Mouse (Mus musculus): Measurements from ENCODE around the gene Nbr1. TPM values are rescaled to one million over a fixed set of nuclear protein-coding genes. Genes with fewer than 3 reads are reported as not detected.

The Nbr1 gene
- 63.6 and 70.6 TPM in 2 replicates for polyA plus RNA-seq (2014; fragmentation: Nextera tagmentation; extraction: Ambion mirVana)

DNA sequence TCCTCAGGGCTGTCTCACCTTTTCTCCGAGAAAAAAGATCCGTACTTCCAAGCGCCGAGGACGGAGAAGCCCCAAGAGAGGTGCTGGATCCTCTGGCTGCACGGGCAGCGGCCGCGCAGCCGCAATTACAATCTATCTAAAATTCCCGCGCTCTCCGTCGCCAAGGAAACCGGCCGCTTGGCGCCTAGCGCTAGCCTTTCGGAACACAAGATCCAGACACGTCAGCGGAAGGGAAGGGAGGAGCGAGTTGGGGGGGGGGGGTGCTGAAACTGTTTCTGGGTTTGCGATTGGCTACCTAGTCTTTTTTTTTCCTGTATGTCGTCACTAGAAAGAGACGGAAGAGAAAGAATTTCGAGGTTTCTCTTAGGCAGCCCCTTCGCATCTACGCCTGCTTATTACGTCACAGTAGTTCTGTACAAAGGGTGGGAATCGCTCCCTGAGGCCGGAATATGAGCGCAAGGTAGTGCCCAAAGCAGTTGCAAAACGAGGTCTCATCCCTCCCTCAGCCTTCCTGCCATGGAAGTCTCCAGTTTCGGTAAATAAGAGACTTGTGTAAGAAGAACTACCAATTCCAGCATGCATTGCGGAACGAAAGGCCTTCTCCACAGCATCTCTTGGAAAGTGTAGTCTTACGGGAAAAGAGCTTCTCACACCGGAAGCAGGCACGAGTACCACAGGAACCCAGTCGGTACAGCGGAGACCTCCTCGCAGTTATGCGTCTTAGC lies at the start of gene Nbr1, which contains the start of gene Brca1:
Gene Nbr1 (plus strand): TSS at position 399 of the 725 bp plus-strand sequence.
Gene Brca1 (minus strand): TSS at position 205 of the 725 bp plus-strand sequence.
- ATAC-seq (ENCODE audit: low read depth): peak; percentile 80
- peaks cover 9% of the 10 kb centered on the region; the same call in 1 of the 2 replicates for H3K4me1 ChIP-seq (ENCODE audit: control insufficient read depth, insufficient read depth, low read length)
- DNase-seq (ENCODE audit: low spot score): peak; percentile 99
- H3K4me3 ChIP-seq (ENCODE audit: low read depth, low read length): peak within 1 kb of the TSS; percentile 78
- H3K9ac ChIP-seq (ENCODE audit: low read depth, low read length): peak within 1 kb of the TSS; percentile 87
- H3K27ac ChIP-seq (replicated peaks; ENCODE audit: low read depth, low read length): peak within 1 kb of the TSS; percentile 88
- peak within 1 kb of the TSS; percentile 74 for H3K4me2 ChIP-seq (ENCODE audit: low read depth, low read length)
- no peaks in the 10 kb centered on the region for H3K9me3 ChIP-seq (ENCODE audit: control insufficient read depth, low read length)
- H3K27me3 ChIP-seq (replicated peaks; ENCODE audit: control insufficient read depth, insufficient read depth, low read length): no peaks in the 10 kb centered on the region
- WGBS: under 1% methylated on average over 43 of the region's 43 CpGs
- H3K36me3 ChIP-seq (ENCODE audit: control insufficient read depth, insufficient read depth, low read length): peaks cover 23% of the 10 kb centered on the region; the same call in 1 of the 2 replicates

DNA sequence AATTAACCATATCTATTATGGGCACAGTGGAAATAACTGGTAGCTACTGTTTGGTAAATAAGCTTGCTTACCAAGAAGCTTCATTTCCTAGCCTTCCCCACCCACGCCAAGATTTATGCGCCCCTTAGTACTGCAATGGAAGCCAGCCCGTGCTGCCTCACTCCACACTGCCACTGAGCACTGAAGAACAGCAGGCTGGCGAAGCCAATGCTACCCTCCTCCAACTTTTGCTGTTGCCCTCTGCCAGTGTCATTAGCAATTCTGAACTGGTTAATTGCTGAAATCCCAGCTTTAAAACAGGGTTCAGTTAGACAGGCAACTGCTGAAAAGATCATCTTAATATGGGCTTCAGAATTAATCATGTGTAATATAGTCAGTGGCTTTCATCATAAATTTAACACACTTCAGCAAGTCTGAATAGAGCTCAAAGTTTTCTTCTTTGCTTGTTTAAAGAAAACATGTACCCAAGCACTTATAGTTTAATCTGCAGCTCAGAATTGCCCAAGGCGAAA lies 45.6 kb upstream of the Nbr1 start:
- no peak overlapping the region for H3K4me3 ChIP-seq (ENCODE audit: low read depth, low read length)
- H3K4me2 ChIP-seq (ENCODE audit: low read depth, low read length): no peak overlapping the region
- 91% methylated on average over 5 of the region's 5 CpGs for WGBS
- no peaks in the 10 kb centered on the region for H3K9me3 ChIP-seq (ENCODE audit: control insufficient read depth, low read length)
- DNase-seq (ENCODE audit: low spot score): no peak
- H3K27ac ChIP-seq (replicated peaks; ENCODE audit: low read depth, low read length): no peak overlapping the region
- H3K4me1 ChIP-seq (ENCODE audit: control insufficient read depth, insufficient read depth, low read length): no peaks in the 10 kb centered on the region
- H3K27me3 ChIP-seq (replicated peaks; ENCODE audit: control insufficient read depth, insufficient read depth, low read length): no peaks in the 10 kb centered on the region
- peaks cover 41% of the 10 kb centered on the region for H3K36me3 ChIP-seq (ENCODE audit: control insufficient read depth, insufficient read depth, low read length)
- no peak for ATAC-seq (ENCODE audit: low read depth)
- no peak overlapping the region for H3K9ac ChIP-seq (ENCODE audit: low read depth, low read length)

DNA sequence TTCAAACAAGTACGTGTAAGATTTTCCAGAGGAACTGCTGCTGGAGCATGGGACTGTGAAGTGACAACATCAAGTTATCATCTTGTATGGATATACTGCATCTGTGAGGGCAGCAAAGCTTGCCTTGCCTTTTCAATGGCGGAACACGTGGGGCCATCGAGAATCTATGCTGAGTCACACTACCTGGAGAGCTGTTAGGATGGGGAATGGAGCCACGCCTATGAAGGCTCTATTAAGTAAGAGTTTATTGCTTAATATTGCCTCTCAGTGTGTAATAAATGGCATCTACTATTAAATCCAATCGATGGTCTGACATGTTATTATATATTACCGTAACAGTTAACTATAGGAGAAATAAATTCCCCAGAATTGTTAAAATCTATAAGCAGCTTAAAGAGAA lies 44.9 kb upstream of the Nbr1 start:
- WGBS: 94% methylated on average over 7 of the region's 7 CpGs
- H3K9me3 ChIP-seq (ENCODE audit: control insufficient read depth, low read length): no peaks in the 10 kb centered on the region
- no peak overlapping the region for H3K4me2 ChIP-seq (ENCODE audit: low read depth, low read length)
- no peak for DNase-seq (ENCODE audit: low spot score)
- no peaks in the 10 kb centered on the region for H3K27me3 ChIP-seq (replicated peaks; ENCODE audit: control insufficient read depth, insufficient read depth, low read length)
- no peak overlapping the region for H3K4me3 ChIP-seq (ENCODE audit: low read depth, low read length)
- peaks cover 39% of the 10 kb centered on the region for H3K36me3 ChIP-seq (ENCODE audit: control insufficient read depth, insufficient read depth, low read length)
- no peaks in the 10 kb centered on the region for H3K4me1 ChIP-seq (ENCODE audit: control insufficient read depth, insufficient read depth, low read length)
- H3K9ac ChIP-seq (ENCODE audit: low read depth, low read length): no peak overlapping the region
- no peak overlapping the region for H3K27ac ChIP-seq (replicated peaks; ENCODE audit: low read depth, low read length)
- no peak for ATAC-seq (ENCODE audit: low read depth)

DNA sequence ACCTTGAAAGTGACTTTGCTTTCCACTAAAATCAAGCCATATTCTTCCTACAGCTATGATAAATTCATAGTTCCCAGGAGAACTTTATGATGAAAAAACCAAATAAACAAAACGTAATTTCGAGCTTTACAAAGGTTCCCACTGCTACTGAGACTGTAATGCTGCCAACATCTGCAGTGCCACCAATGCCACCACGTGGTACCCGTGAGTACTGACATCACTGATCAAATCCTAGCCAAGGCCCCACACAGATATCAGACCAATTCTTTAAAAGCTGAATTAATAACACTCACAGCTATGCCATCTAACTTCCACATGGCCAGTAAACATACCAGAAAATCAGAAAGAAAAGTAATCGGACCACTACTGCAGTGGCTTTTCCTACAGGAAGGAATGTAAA lies 33.0 kb upstream of the Nbr1 start:
- no peak overlapping the region for H3K9ac ChIP-seq (ENCODE audit: low read depth, low read length)
- WGBS: 80% methylated on average over 5 of the region's 5 CpGs
- H3K9me3 ChIP-seq (ENCODE audit: control insufficient read depth, low read length): no peaks in the 10 kb centered on the region
- ATAC-seq (ENCODE audit: low read depth) (no peak), DNase-seq (ENCODE audit: low spot score) (no peak)
- peaks cover 34% of the 10 kb centered on the region for H3K36me3 ChIP-seq (ENCODE audit: control insufficient read depth, insufficient read depth, low read length)
- no peaks in the 10 kb centered on the region for H3K27me3 ChIP-seq (replicated peaks; ENCODE audit: control insufficient read depth, insufficient read depth, low read length)
- no peak overlapping the region for H3K4me2 ChIP-seq (ENCODE audit: low read depth, low read length)
- H3K4me3 ChIP-seq (ENCODE audit: low read depth, low read length): no peak overlapping the region
- no peaks in the 10 kb centered on the region for H3K4me1 ChIP-seq (ENCODE audit: control insufficient read depth, insufficient read depth, low read length)
- no peak overlapping the region for H3K27ac ChIP-seq (replicated peaks; ENCODE audit: low read depth, low read length)

DNA sequence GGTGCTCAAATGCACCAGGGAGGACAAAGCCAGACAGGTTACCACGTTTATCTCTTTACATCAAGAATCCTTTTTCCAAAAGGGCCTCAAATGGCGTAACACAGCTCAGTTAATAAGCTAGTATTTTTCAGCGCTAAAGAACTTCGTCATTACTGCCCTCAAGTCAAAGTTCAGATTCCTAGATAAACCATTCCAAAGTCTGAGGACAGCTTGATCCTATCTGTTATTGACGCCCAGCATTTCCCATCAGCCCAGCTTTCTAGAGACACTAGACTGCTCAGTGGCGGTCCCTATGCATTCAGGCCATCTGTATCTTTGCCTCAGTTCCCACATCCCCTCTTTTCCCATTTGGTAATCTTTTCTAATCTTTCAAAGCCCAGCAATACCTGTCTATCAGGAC lies 32.6 kb upstream of the Nbr1 start:
- Histone ChIP-seq H3K4me1 (ENCODE audit: control insufficient read depth, insufficient read depth, low read length) (no peaks in the 10 kb centered on the region), H3K9me3 (ENCODE audit: control insufficient read depth, low read length) (no peaks in the 10 kb centered on the region), H3K36me3 (ENCODE audit: control insufficient read depth, insufficient read depth, low read length) (peaks cover 34% of the 10 kb centered on the region), H3K4me3 (ENCODE audit: low read depth, low read length) (no peak overlapping the region), H3K27me3 (replicated peaks; ENCODE audit: control insufficient read depth, insufficient read depth, low read length) (no peaks in the 10 kb centered on the region), H3K9ac (ENCODE audit: low read depth, low read length) (no peak overlapping the region), H3K27ac (replicated peaks; ENCODE audit: low read depth, low read length) (no peak overlapping the region), H3K4me2 (ENCODE audit: low read depth, low read length) (no peak overlapping the region)
- no peak for ATAC-seq (ENCODE audit: low read depth)
- DNase-seq (ENCODE audit: low spot score): no peak
- 88% methylated on average over 6 of the region's 6 CpGs for WGBS

DNA sequence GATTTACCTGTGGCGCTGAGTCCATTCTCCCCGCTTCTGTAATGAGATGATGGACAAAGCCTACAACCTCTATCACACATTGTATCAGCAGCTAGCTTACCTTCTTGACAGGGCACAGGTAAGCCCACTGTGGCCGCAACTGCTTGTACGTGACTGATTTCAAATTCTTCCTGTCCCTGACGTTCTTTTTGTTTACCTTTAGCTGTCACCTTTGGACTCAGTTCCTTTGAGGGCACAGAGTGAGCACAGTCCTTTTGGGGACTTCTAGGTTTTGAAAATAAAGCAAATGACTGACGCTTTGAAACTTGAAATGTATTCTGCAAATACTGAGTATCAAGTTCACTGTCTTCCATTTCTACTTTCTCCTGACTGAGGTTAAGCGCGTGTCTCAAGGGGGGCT lies 27.5 kb upstream of the Nbr1 start:
- Histone ChIP-seq H3K36me3 (ENCODE audit: control insufficient read depth, insufficient read depth, low read length) (peaks cover 58% of the 10 kb centered on the region), H3K9me3 (ENCODE audit: control insufficient read depth, low read length) (no peaks in the 10 kb centered on the region), H3K27ac (replicated peaks; ENCODE audit: low read depth, low read length) (no peak overlapping the region), H3K9ac (ENCODE audit: low read depth, low read length) (no peak overlapping the region), H3K4me1 (ENCODE audit: control insufficient read depth, insufficient read depth, low read length) (no peaks in the 10 kb centered on the region), H3K4me3 (ENCODE audit: low read depth, low read length) (no peak overlapping the region), H3K4me2 (ENCODE audit: low read depth, low read length) (no peak overlapping the region), H3K27me3 (replicated peaks; ENCODE audit: control insufficient read depth, insufficient read depth, low read length) (no peaks in the 10 kb centered on the region)
- 93% methylated on average over 8 of the region's 8 CpGs for WGBS
- no peak for DNase-seq (ENCODE audit: low spot score)
- no peak for ATAC-seq (ENCODE audit: low read depth)

DNA sequence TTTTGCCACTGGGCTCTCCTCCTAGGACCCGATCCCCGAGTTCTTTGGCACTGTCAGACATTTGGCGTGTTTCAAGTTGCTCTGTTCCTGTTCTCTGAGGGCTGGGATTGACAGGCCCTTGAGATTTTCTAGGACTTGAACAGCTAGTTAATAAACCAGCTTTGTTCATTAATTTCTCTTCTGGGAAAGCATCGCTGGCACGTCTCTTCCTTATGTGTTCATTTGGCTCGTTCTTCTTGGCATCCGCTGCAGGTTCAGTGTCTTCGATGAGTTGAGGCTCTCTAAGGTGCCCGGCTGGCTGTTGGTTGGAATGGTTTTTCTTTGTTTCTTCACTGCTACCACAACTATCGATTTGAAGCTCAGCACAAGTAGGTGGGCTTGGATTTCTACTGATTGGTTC lies 26.9 kb upstream of the Nbr1 start:
- no peak for DNase-seq (ENCODE audit: low spot score)
- WGBS: 91% methylated on average over 10 of the region's 10 CpGs
- ATAC-seq (ENCODE audit: low read depth): no peak

DNA sequence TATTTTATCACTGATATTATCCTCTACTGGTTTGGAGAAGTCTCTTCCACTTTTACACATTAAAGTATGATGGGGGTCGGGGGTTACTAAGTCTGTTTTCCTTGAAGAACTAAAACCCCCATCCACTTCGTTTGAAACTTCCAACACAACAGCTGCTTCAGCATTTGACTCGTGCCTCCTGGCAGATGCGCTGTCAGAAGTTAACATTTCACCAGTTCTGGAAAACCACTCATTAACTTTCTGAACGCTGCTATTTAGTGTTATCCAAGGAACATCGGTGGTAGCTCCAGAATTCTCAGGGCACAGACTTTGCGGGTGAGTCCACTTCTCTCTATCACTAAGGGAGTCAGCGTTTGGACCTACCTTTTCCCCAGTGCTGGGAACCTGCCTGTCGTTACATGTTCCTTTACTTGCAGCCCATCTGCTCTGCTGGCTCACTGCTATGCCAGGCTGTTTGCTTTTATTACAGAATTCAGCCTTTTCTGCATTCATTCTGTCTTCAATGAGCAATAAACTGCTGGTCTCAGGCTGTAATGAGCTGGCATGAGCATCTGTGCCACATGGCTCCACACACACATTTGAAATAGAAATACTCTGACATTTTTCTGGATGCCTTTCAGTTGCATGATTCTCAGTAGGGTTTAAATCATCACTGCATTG lies 25.9 kb upstream of the Nbr1 start:
- H3K4me1 ChIP-seq (ENCODE audit: control insufficient read depth, insufficient read depth, low read length): no peaks in the 10 kb centered on the region
- DNase-seq (ENCODE audit: low spot score) (no peak), ATAC-seq (ENCODE audit: low read depth) (no peak)
- no peak overlapping the region for H3K4me3 ChIP-seq (ENCODE audit: low read depth, low read length)
- no peak overlapping the region for H3K27ac ChIP-seq (replicated peaks; ENCODE audit: low read depth, low read length)
- H3K4me2 ChIP-seq (ENCODE audit: low read depth, low read length): no peak overlapping the region
- H3K9ac ChIP-seq (ENCODE audit: low read depth, low read length): no peak overlapping the region
- no peaks in the 10 kb centered on the region for H3K27me3 ChIP-seq (replicated peaks; ENCODE audit: control insufficient read depth, insufficient read depth, low read length)
- no peaks in the 10 kb centered on the region for H3K9me3 ChIP-seq (ENCODE audit: control insufficient read depth, low read length)
- 91% methylated on average over 9 of the region's 9 CpGs for WGBS
- H3K36me3 ChIP-seq (ENCODE audit: control insufficient read depth, insufficient read depth, low read length): peaks cover 66% of the 10 kb centered on the region

More for the DNA sequence above, 26.9 kb upstream of the Nbr1 start:
- Histone ChIP-seq H3K36me3 (ENCODE audit: control insufficient read depth, insufficient read depth, low read length) (peaks cover 61% of the 10 kb centered on the region), H3K27ac (replicated peaks; ENCODE audit: low read depth, low read length) (no peak overlapping the region), H3K4me2 (ENCODE audit: low read depth, low read length) (no peak overlapping the region), H3K9ac (ENCODE audit: low read depth, low read length) (no peak overlapping the region), H3K27me3 (replicated peaks; ENCODE audit: control insufficient read depth, insufficient read depth, low read length) (no peaks in the 10 kb centered on the region), H3K4me1 (ENCODE audit: control insufficient read depth, insufficient read depth, low read length) (no peaks in the 10 kb centered on the region), H3K4me3 (ENCODE audit: low read depth, low read length) (no peak overlapping the region), H3K9me3 (ENCODE audit: control insufficient read depth, low read length) (no peaks in the 10 kb centered on the region)

Measured in embryonic facial prominence, embryonic 14.5 days (tissue).